Mouse (Mus musculus): ENCODE data around the gene Rps2.

The Rps2 gene

GRCm38 (mm10) chr17:24696011-24696697, 21.8 kb upstream of the Rps2 start, which contains the start of the genes Gfer and Noxo1:
Gene Gfer, minus strand, starts transcription at chr17:24696156.
Gene Noxo1, plus strand, starts transcription at chr17:24696234.
- peaks cover 66% of the 10 kb centered on the region for H3K4me1 ChIP-seq (replicated peaks; ENCODE audit: low read depth, low read length)
- H3K27me3 ChIP-seq (ENCODE audit: insufficient read depth, low read length), result peaks cover 2% of the 10 kb centered on the region
- TF ChIP-seq NANOG (IDR thresholded peaks at IDR 0.05; ENCODE audit: borderline replicate concordance, low read length), result no peak
- TF ChIP-seq CTCF (conservative IDR thresholded peaks at IDR 0.05; ENCODE audit: low read length), result no peak
- TF ChIP-seq POU5F1 (IDR thresholded peaks at IDR 0.05; ENCODE audit: borderline replicate concordance, low read length), result no peak
- no peaks in the 10 kb centered on the region for H3K9me3 ChIP-seq (ENCODE audit: low read length)
- peaks cover 50% of the 10 kb centered on the region for H3K36me3 ChIP-seq (ENCODE audit: insufficient read depth, low read length)
- peak within 1 kb of the TSS; percentile 95 for H3K4me3 ChIP-seq (replicated peaks; ENCODE audit: low read length)

GRCm38 (mm10) chr17:24697985-24698384, 19.9 kb upstream of the Rps2 start:
- peaks cover 60% of the 10 kb centered on the region for H3K4me1 ChIP-seq (replicated peaks; ENCODE audit: low read depth, low read length)
- no peaks in the 10 kb centered on the region for H3K27me3 ChIP-seq (ENCODE audit: insufficient read depth, low read length)
- TF ChIP-seq CTCF (conservative IDR thresholded peaks at IDR 0.05; ENCODE audit: low read length) (no peak), POU5F1 (IDR thresholded peaks at IDR 0.05; ENCODE audit: borderline replicate concordance, low read length) (no peak), NANOG (IDR thresholded peaks at IDR 0.05; ENCODE audit: borderline replicate concordance, low read length) (no peak)
- peaks cover 57% of the 10 kb centered on the region for H3K36me3 ChIP-seq (ENCODE audit: insufficient read depth, low read length)
- H3K9me3 ChIP-seq (ENCODE audit: low read length), result no peaks in the 10 kb centered on the region
- H3K4me3 ChIP-seq (replicated peaks; ENCODE audit: low read length), result peak overlapping the region; percentile 50

- Histone ChIP-seq H3K9me3 (ENCODE audit: low read length) (no peaks in the 10 kb centered on the region), H3K4me1 (replicated peaks; ENCODE audit: low read depth, low read length) (peaks cover 57% of the 10 kb centered on the region), H3K27me3 (ENCODE audit: insufficient read depth, low read length) (no peaks in the 10 kb centered on the region), H3K36me3 (ENCODE audit: insufficient read depth, low read length) (peaks cover 57% of the 10 kb centered on the region), H3K4me3 (replicated peaks; ENCODE audit: low read length) (peak overlapping the region; percentile 50)
- TF ChIP-seq POU5F1 (IDR thresholded peaks at IDR 0.05; ENCODE audit: borderline replicate concordance, low read length), result no peak
- no peak for TF ChIP-seq CTCF (conservative IDR thresholded peaks at IDR 0.05; ENCODE audit: low read length)
- no peak for TF ChIP-seq NANOG (IDR thresholded peaks at IDR 0.05; ENCODE audit: borderline replicate concordance, low read length)
These were observed 19.2 kb upstream of the Rps2 start for GRCm38 (mm10) chr17:24698715-24699114.

GRCm38 (mm10) chr17:24699473-24699872, 18.4 kb upstream of the Rps2 start:
- Histone ChIP-seq H3K4me1 (replicated peaks; ENCODE audit: low read depth, low read length) (peaks cover 55% of the 10 kb centered on the region), H3K27me3 (ENCODE audit: insufficient read depth, low read length) (no peaks in the 10 kb centered on the region), H3K9me3 (ENCODE audit: low read length) (no peaks in the 10 kb centered on the region), H3K4me3 (replicated peaks; ENCODE audit: low read length) (no peak overlapping the region), H3K36me3 (ENCODE audit: insufficient read depth, low read length) (peaks cover 59% of the 10 kb centered on the region)
- TF ChIP-seq CTCF (conservative IDR thresholded peaks at IDR 0.05; ENCODE audit: low read length) (no peak), POU5F1 (IDR thresholded peaks at IDR 0.05; ENCODE audit: borderline replicate concordance, low read length) (no peak), NANOG (IDR thresholded peaks at IDR 0.05; ENCODE audit: borderline replicate concordance, low read length) (no peak)

- peaks cover 72% of the 10 kb centered on the region for H3K36me3 ChIP-seq (ENCODE audit: insufficient read depth, low read length)
- peaks cover 66% of the 10 kb centered on the region for H3K4me1 ChIP-seq (replicated peaks; ENCODE audit: low read depth, low read length)
- no peaks in the 10 kb centered on the region for H3K27me3 ChIP-seq (ENCODE audit: insufficient read depth, low read length)
- no peak for TF ChIP-seq POU5F1 (IDR thresholded peaks at IDR 0.05; ENCODE audit: borderline replicate concordance, low read length)
- no peak for TF ChIP-seq CTCF (conservative IDR thresholded peaks at IDR 0.05; ENCODE audit: low read length)
- TF ChIP-seq NANOG (IDR thresholded peaks at IDR 0.05; ENCODE audit: borderline replicate concordance, low read length), result no peak
- no peak overlapping the region for H3K4me3 ChIP-seq (replicated peaks; ENCODE audit: low read length)
- H3K9me3 ChIP-seq (ENCODE audit: low read length), result no peaks in the 10 kb centered on the region
These were observed 16.7 kb upstream of the Rps2 start for GRCm38 (mm10) chr17:24701251-24701650.

- H3K4me3 ChIP-seq (replicated peaks; ENCODE audit: low read length), result peak overlapping the region; percentile 98; the same call in 1 of the 2 replicates
- H3K9me3 ChIP-seq (ENCODE audit: low read length), result no peaks in the 10 kb centered on the region
- no peaks in the 10 kb centered on the region for H3K27me3 ChIP-seq (ENCODE audit: insufficient read depth, low read length)
- H3K4me1 ChIP-seq (replicated peaks; ENCODE audit: low read depth, low read length), result peaks cover 34% of the 10 kb centered on the region
- peaks cover 52% of the 10 kb centered on the region for H3K36me3 ChIP-seq (ENCODE audit: insufficient read depth, low read length)
- TF ChIP-seq NANOG (IDR thresholded peaks at IDR 0.05; ENCODE audit: borderline replicate concordance, low read length) (no peak), CTCF (conservative IDR thresholded peaks at IDR 0.05; ENCODE audit: low read length) (no peak), POU5F1 (IDR thresholded peaks at IDR 0.05; ENCODE audit: borderline replicate concordance, low read length) (no peak)
These were observed 12.1 kb upstream of the Rps2 start for GRCm38 (mm10) chr17:24705821-24706220.

- Histone ChIP-seq H3K27me3 (ENCODE audit: insufficient read depth, low read length) (no peaks in the 10 kb centered on the region), H3K36me3 (ENCODE audit: insufficient read depth, low read length) (peaks cover 38% of the 10 kb centered on the region), H3K9me3 (ENCODE audit: low read length) (no peaks in the 10 kb centered on the region), H3K4me3 (replicated peaks; ENCODE audit: low read length) (peak within 1 kb of the TSS; percentile 98), H3K4me1 (replicated peaks; ENCODE audit: low read depth, low read length) (peaks cover 34% of the 10 kb centered on the region)
- TF ChIP-seq POU5F1 (IDR thresholded peaks at IDR 0.05; ENCODE audit: borderline replicate concordance, low read length) (no peak), NANOG (IDR thresholded peaks at IDR 0.05; ENCODE audit: borderline replicate concordance, low read length) (no peak), CTCF (conservative IDR thresholded peaks at IDR 0.05; ENCODE audit: low read length) (no peak)
These were observed 10.7 kb upstream of the Rps2 start, which contains the start of gene Tbl3 for GRCm38 (mm10) chr17:24706982-24707800. Gene Tbl3, minus strand, starts transcription at chr17:24707660.

- H3K9me3 ChIP-seq (ENCODE audit: low read length), result no peaks in the 10 kb centered on the region
- H3K4me3 ChIP-seq (replicated peaks; ENCODE audit: low read length), result peak overlapping the region; percentile 98
- TF ChIP-seq CTCF (conservative IDR thresholded peaks at IDR 0.05; ENCODE audit: low read length) (no peak), POU5F1 (IDR thresholded peaks at IDR 0.05; ENCODE audit: borderline replicate concordance, low read length) (no peak), NANOG (IDR thresholded peaks at IDR 0.05; ENCODE audit: borderline replicate concordance, low read length) (no peak)
- no peaks in the 10 kb centered on the region for H3K27me3 ChIP-seq (ENCODE audit: insufficient read depth, low read length)
- H3K36me3 ChIP-seq (ENCODE audit: insufficient read depth, low read length), result peaks cover 31% of the 10 kb centered on the region
- H3K4me1 ChIP-seq (replicated peaks; ENCODE audit: low read depth, low read length), result peaks cover 29% of the 10 kb centered on the region
These were observed 10.0 kb upstream of the Rps2 start for GRCm38 (mm10) chr17:24707801-24708425.

Measured in E14TG2a.4 (cell line).